Mouse (Mus musculus) common myeloid progenitor, adult 5-6 weeks (primary cell): ENCODE measurements around the gene Wdr95. TPM values are rescaled to one million over a fixed set of nuclear protein-coding genes. Genes with fewer than 3 reads are reported as not detected.

Experiments used
- ATAC-seq: replicated peaks from 2 replicates; pipeline ENCODE4 v1.8.0; 2016; ENCODE audit warnings: low read depth, mild to moderate bottlenecking, moderate TSS enrichment, inconsistent platforms; ENCODE audit not compliant: poor library complexity, severe bottlenecking
- total RNA-seq: library from RNA; stranded (forward); fragments of 200-1000, 187-1606 nt; gene quantifications from 2 replicates; pipeline ENCODE4 v1.2.3, GENCODE M21; 2017

Gene Wdr95
- total RNA-seq, 1 experiment from 2014 or later, result not detected

- no peak for ATAC-seq
These were observed 38.5 kb downstream of the Wdr95 start for GRCm38 (mm10) chr5:149566957-149567356.

GRCm38 (mm10) chr5:149568993-149569392 is 40.5 kb downstream of the Wdr95 start:
- no peak for ATAC-seq

DNA sequence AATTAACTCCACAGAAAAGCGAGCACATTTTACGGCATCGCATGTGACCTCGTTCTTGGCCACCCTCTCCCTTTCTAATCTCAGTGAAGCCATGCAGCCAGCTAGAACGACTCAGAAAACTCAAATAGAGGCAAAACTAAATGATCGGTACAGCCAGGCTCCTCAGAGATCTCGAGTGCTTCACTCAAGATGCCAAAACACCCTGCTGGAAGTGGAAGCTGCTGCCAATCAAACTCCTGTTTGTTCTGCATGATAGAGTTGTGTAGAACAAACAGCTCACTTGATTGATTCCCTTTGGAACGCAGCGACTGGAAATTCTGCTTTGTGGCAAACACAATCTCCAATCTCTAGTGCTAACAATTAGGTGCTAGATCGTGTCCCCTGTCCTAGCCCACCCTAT is 48.5 kb downstream of the Wdr95 start:
- no peak for ATAC-seq

DNA sequence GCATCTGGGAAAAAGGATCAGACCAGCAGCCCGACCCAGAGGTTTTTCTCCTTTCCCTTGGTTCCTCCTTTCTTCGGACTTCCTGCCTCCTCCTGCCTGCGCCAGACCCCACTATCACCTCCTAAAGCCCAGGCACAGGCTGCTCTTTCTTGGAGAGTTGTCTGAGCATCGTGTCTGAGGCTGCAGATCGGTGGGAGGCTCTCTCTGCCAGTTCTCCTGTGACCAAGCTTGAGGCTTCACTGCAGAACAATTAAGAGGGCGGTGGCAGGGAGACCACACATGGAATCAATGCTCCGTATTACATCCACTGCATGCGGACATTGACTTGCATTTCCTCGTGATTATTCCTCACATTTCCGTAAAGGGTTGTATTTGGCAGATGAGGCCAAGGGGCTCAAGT is 49.0 kb downstream of the Wdr95 start:
- no peak for ATAC-seq

DNA sequence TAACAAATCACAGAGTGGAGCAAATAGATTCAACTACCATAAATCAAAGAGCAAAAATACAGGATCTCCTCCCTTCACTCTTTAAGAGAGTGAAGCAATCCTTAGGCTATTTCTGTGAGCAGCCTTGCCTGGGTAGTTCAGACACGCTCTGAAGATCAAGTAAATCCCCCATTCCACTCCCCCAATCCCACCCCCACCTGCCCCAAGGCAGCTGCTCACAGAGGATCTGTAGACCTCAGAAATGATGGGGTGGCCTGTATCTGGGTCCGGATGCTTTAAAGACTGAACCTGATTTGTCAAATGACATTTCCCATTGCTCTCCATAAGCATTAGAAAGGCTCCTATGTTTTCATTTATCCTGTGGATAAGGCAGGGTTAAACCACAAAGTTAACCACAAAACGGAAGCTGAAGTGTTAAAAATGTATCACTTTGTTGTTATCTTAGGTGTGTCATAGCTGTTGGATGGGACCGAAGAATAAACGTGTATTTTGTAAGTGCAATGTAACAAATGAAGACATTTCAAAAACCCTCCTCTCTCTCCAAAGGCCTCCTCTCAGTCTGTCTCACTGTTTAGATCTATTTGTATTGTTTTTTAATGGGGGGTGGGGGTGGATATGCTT is 54.3 kb downstream of the Wdr95 start:
- no peak for ATAC-seq

GRCm38 (mm10) chr5:149583507-149583906 is 55.0 kb downstream of the Wdr95 start:
- no peak for ATAC-seq

DNA sequence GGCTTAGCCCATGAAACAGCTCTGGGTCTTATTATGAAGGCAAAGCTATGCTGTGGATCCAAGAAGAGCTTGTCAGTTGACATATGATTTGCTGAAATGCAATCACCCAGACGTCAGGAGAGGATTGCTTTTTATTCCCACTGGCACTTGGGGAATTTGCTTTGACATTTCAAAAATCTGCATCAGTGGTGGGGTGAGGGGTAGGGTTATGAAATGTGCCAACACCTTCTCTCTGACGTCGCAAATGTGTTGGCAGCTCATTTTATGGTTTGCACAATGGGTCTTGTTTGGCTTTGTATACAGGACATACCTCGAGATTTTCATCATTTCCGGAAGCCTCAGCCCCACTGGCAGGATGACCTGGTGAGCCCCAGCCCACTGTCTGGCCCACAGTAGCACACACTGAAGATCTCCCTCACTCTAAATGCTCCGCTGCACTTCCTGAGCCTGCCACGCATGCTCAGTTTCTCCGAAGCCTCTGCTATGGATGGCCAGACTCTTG is 55.7 kb downstream of the Wdr95 start:
- ATAC-seq, result no peak

GRCm38 (mm10) chr5:149585231-149585630 is 56.8 kb downstream of the Wdr95 start:
- ATAC-seq, result no peak

DNA sequence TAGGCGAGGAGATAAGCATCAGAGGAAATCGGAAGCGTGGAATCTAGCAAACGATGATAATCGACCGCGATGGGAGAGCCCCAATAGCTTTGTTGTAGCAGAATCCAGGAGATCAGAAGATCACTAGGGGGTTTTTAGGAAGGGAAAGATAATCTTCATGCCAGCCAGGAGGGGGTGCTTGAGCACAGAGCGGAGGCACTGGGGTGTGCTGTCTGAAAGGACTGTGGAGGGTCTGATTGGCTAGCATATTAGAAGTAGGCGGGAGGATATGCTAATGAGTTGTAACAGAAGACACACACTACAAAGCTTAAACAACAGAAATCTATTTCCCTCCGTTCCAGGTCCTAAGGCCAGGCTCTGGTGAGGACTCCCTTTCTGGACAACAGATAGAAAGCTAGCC is 57.4 kb downstream of the Wdr95 start:
- peak; percentile 50 for ATAC-seq

- peak; percentile 64 for ATAC-seq
These were observed 58.9 kb downstream of the Wdr95 start for GRCm38 (mm10) chr5:149587327-149587895.

DNA sequence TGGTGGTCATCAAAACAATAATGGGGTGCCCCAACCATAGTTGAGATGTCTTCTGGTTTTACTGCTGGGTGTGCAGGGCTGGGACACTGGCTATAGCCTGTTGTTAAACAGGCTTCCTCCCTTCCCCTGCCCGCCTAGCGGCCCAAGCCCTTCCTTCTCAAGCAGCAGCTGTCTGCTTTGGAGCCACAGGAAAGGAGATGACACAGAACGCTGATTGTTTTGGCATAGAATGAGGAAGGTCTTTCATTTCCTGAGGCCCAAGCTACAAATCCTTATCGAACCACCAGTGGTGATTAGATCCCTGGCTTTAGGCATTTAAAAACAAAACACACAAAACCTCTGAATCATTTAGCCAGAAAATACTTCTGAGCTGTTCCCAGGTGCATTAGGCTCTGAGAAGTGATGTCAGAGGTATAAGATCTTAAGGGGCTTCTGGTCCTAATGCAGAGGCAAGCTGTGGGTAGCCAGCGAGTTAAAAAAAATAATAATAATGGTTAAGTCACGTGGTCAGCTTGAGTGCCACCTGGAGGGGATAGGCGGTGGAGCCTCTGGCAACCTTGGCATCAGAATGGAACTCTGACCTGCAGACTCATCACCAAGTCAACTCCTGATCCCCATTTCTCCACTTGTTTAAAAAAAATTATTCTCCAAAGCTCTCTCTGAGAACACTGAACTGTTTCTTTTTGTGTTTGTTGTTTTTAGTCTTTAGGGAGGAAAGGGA is 60.5 kb downstream of the Wdr95 start:
- ATAC-seq, result peak; percentile 67

- no peak for ATAC-seq
These were observed 61.5 kb downstream of the Wdr95 start for GRCm38 (mm10) chr5:149589932-149590331.

DNA sequence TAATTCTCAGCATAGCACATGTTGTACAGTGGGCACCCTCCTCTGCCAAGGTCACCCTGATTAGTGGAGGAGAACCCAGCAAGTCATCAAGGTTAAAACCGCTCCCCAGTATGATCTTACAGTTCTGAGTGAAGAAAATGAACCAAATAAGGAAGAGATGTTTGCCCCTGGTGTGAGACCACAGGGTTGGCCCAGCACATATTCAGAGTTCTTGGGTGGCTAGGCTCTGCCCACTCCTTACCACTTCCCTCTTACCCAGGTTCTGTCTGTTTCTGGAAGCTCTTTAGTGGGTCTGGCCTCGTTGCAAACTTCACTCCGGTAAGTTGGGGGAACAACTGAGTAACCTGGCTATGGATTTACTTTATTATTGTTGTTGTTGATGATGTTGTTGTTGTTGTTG is 65.7 kb downstream of the Wdr95 start:
- peak; percentile 81 for ATAC-seq

DNA sequence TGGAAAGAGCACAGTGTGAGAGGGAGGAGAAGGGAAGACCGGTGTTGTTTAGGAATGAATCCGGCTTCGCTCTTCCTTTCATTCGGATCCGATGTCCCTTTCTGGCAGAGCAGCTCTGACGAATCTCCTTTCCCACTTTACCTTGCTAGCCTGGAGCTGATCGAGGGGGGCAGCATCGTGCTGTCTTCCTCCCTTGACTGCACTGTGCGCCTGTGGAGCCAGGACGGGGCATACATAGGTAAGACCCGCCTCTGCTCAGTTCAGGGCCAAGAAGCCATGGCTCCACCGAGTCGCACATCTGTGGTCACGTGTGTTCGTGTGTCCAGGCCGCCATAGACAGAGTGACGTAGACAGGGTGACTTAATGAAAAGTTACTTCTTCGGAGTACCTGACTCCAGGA is 68.9 kb downstream of the Wdr95 start:
- ATAC-seq, result no peak

- no peak for ATAC-seq
These were observed 73.5 kb downstream of the Wdr95 start for GRCm38 (mm10) chr5:149601996-149602395.

GRCm38 (mm10) chr5:149603241-149603640 is 74.8 kb downstream of the Wdr95 start:
- no peak for ATAC-seq

DNA sequence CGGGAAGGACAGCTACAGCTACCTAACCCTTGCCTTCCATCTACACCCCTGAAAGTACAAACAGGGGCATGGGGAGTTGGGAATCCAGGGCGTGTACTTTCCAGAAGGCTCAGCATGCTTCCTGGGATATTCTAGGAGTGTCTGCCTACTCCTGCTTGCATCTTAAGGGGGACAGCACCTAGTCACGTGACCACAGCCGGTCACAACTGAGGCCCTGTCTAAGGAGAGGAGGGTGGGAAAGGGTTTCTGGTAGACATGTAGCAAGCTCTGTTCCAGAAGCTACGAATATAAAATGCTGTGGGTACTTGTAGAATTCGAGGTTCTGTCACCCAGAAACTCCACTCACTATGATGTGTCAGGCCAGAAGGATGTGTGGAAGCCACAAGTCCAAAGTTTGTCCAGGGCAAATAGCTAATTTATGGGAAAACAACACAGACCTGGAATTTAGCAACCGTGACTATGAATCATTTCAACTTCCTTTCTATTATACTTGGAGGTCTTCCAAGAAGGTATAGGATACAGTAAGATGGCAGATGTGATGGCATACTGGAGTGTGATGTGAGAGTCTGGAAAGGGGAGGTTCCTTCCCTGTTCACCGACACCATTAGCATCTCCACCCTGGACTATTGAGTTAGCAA is 78.7 kb downstream of the Wdr95 start:
- no peak for ATAC-seq

DNA sequence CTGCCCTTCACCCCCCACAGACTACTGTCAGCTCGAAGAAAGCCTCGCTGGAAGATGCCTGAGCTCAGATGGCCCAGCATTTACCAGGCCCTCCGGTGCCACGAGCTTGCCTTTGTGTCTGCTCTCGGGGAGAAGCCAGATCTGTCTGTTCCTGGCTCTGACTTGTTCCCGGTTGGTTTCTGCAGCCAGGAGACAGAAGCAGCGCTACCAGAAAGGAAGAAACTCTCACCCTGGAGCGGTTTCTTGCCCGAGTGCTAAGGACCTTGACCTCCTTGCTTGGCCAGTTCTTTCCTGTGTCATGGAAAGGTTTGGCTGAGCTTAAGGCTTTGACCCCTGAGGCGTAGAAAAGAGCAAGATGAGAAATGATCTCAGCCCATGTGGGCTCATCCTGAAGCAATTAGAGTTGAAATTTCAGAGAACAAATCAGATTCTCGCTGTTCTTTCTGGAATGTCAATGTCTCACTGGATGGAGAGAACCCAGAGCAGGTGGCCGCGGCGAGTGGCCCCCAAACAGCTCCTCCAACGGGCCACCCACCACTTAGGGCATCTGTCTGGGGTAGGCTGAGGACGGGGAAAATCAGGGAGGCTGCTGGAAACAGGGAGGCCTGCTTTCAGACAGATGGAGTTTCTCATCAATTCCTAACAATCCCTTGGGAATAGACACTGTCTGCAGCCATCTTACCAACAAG is 83.1 kb downstream of the Wdr95 start:
- no peak for ATAC-seq

- ATAC-seq, result no peak
These were observed 83.7 kb downstream of the Wdr95 start for GRCm38 (mm10) chr5:149612165-149612518.

DNA sequence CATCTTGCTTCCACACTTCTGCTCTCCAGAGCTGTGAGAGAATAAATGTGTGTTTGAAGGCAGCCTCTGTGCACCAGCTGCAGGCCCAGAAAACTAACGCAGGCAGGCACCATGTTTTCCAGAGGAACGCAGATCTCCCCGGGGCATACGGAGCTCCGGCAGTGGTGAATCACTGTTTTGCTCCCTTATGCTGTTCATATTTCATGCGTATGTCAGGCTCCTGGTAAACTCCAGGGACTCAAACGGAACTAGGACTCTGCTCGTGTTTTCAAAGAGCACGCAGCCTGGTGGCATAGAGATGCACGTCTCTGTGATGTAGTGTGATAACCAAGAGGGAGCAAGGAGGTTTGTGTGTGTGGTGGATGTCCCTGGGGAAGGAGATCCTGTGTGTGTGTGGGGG is 84.3 kb downstream of the Wdr95 start:
- ATAC-seq, result no peak
